Mouse (Mus musculus) thymus, adult 2 months (tissue): Measurements from ENCODE around the gene Pip5k1b. TPM values are rescaled to one million over a fixed set of nuclear protein-coding genes. Genes with fewer than 3 reads are reported as not detected.
A peak's percentile ranks its signal among the peaks of the same experiment; 100 is the strongest.

Experiments used
- DNase-seq: peaks from one replicate; pipeline ENCODE4 v3.0.0; 2021
- H3K27ac ChIP-seq: fragments of 200-500 bp; 2 replicates; pipeline ENCODE4 v1.5.1; 2012; ENCODE audit warnings: low read length, control low read depth; ENCODE audit not compliant: control insufficient read depth, insufficient read depth
- H3K27me3 ChIP-seq: fragments of 200-500 bp; 2 replicates; pipeline ENCODE4 v1.6.1; 2012; ENCODE audit warnings: mild to moderate bottlenecking, low read length, moderate library complexity, mixed read lengths; ENCODE audit not compliant: control insufficient read depth, insufficient read depth
- H3K36me3 ChIP-seq: fragments of 200-500 bp; 2 replicates; pipeline ENCODE4 v1.6.1; 2012; ENCODE audit warnings: mild to moderate bottlenecking, low read length, moderate library complexity; ENCODE audit not compliant: control insufficient read depth, insufficient read depth
- H3K4me1 ChIP-seq: fragments of 200-500 bp; replicated peaks from 2 replicates; pipeline ENCODE4 v1.6.1; 2012; ENCODE audit warnings: low read length; ENCODE audit not compliant: control insufficient read depth, insufficient read depth
- H3K4me3 ChIP-seq: fragments of 200-500 bp; 2 replicates; pipeline ENCODE4 v1.5.1; 2012; ENCODE audit warnings: mild to moderate bottlenecking, low read length, control low read depth, moderate library complexity; ENCODE audit not compliant: control insufficient read depth, insufficient read depth
- CTCF ChIP-seq: fragments of 200-500 bp; IDR thresholded peaks from 2 replicates; pipeline ENCODE4 v1.5.1; 2012; ENCODE audit warnings: mild to moderate bottlenecking, control low read depth, low read length, moderate library complexity, borderline replicate concordance; ENCODE audit not compliant: control insufficient read depth, poor library complexity, insufficient read depth; ENCODE audit errors: extremely low read depth
- POLR2A ChIP-seq: fragments of 200-500 bp; IDR thresholded peaks from 2 replicates; pipeline ENCODE4 v1.6.1; 2012; ENCODE audit warnings: mild to moderate bottlenecking, low read length, control low read depth, moderate library complexity; ENCODE audit not compliant: control insufficient read depth, poor library complexity, insufficient read depth; ENCODE audit errors: extremely low read depth
- WGBS: fragments of 180-500 bp; shearing (Covaris S2); methylation state at CpG from one replicate; pipeline ENCODE4 v1.1.7; 2018; 5-methylcytosine and 5-hydroxymethylcytosine counted together
- polyA plus RNA-seq: library from polyadenylated mRNA; depleted of rRNA; stranded (reverse); fragments of >200 nt; gene quantifications from 2 replicates; pipeline ENCODE4 v1.2.3, GENCODE M21; 2012

Gene Pip5k1b
- polyA plus RNA-seq, 1 experiment: 5.0 TPM

GRCm38 (mm10) chr19:24528129-24528730 is 27.4 kb downstream of the Pip5k1b start:
- no peak overlapping the region for H3K27ac ChIP-seq
- peaks cover 10% of the 10 kb centered on the region for H3K4me1 ChIP-seq
- H3K4me3 ChIP-seq: no peak overlapping the region

GRCm38 (mm10) chr19:24527613-24527948 is 28.1 kb downstream of the Pip5k1b start:
- Histone ChIP-seq H3K4me1 (peaks cover 10% of the 10 kb centered on the region), H3K27ac (no peak overlapping the region; the same call in 1 of the 2 replicates), H3K36me3 (no peaks in the 10 kb centered on the region), H3K27me3 (no peaks in the 10 kb centered on the region), H3K4me3 (no peak overlapping the region)
- DNase-seq: no peak
- TF ChIP-seq CTCF (no peak), POLR2A (no peak)
- 51% methylated on average over 5 of the region's 5 CpGs for WGBS

More at GRCm38 (mm10) chr19:24528129-24528730, 27.4 kb downstream of the Pip5k1b start:
- WGBS: 87% methylated on average over 4 of the region's 4 CpGs
- DNase-seq: no peak
- no peaks in the 10 kb centered on the region for H3K27me3 ChIP-seq
- TF ChIP-seq CTCF (no peak), POLR2A (no peak)
- no peaks in the 10 kb centered on the region for H3K36me3 ChIP-seq

- peak; percentile 17 for DNase-seq
Observed at GRCm38 (mm10) chr19:24526731-24527612, 28.7 kb downstream of the Pip5k1b start.

GRCm38 (mm10) chr19:24523476-24524313 is 32.0 kb downstream of the Pip5k1b start:
- no peaks in the 10 kb centered on the region for H3K36me3 ChIP-seq
- H3K4me1 ChIP-seq: peaks cover 10% of the 10 kb centered on the region
- H3K4me3 ChIP-seq: no peak overlapping the region
- DNase-seq: no peak
- no peaks in the 10 kb centered on the region for H3K27me3 ChIP-seq
- no peak overlapping the region for H3K27ac ChIP-seq
- TF ChIP-seq CTCF (no peak), POLR2A (no peak)
- WGBS: 84% methylated on average over 15 of the region's 15 CpGs

More at GRCm38 (mm10) chr19:24526731-24527612, 28.7 kb downstream of the Pip5k1b start:
- H3K27me3 ChIP-seq: no peaks in the 10 kb centered on the region
- 8% methylated on average over 15 of the region's 15 CpGs for WGBS
- peaks cover 10% of the 10 kb centered on the region for H3K4me1 ChIP-seq
- no peak overlapping the region for H3K4me3 ChIP-seq
- H3K27ac ChIP-seq: peak overlapping the region; percentile 54
- no peaks in the 10 kb centered on the region for H3K36me3 ChIP-seq
- TF ChIP-seq CTCF (no peak), POLR2A (no peak)

- Histone ChIP-seq H3K4me1 (peaks cover 5% of the 10 kb centered on the region), H3K4me3 (no peak overlapping the region), H3K36me3 (no peaks in the 10 kb centered on the region), H3K27ac (no peak overlapping the region), H3K27me3 (no peaks in the 10 kb centered on the region)
- no peak for DNase-seq
- WGBS: 93% methylated on average over 7 of the region's 7 CpGs
- TF ChIP-seq POLR2A (no peak), CTCF (no peak)
Observed at GRCm38 (mm10) chr19:24521997-24522396, 33.7 kb downstream of the Pip5k1b start.

GRCm38 (mm10) chr19:24521146-24521545 is 34.5 kb downstream of the Pip5k1b start:
- TF ChIP-seq CTCF (no peak), POLR2A (no peak)
- Histone ChIP-seq H3K4me1 (no peaks in the 10 kb centered on the region; the same call in 1 of the 2 replicates), H3K27ac (no peak overlapping the region), H3K4me3 (no peak overlapping the region), H3K36me3 (no peaks in the 10 kb centered on the region), H3K27me3 (no peaks in the 10 kb centered on the region)
- no peak for DNase-seq
- 98% methylated on average over 9 of the region's 9 CpGs for WGBS
